Mouse (Mus musculus) limb, embryonic 11.5 days (tissue): ENCODE results near the gene 4931409K22Rik. TPM values are rescaled to one million over a fixed set of nuclear protein-coding genes. Genes with fewer than 3 reads are reported as not detected.

Experiments used
- ATAC-seq: fragments of 200-750 bp; cut with Nextera tagmentation; 2 replicates; pipeline ENCODE4 v1.8.0; 2017; ENCODE audit warnings: low read depth; ENCODE audit not compliant: insufficient number of reproducible peaks, low FRiP score, low TSS enrichment
- DNase-seq: peaks from one replicate; pipeline ENCODE4 v3.0.0-alpha.2; 2015; ENCODE audit warnings: low spot score
- H3K27ac ChIP-seq: fragments of 300-500 bp; sonication (generic); replicated peaks from 2 replicates; pipeline ENCODE4 v1.5.1; 2014; ENCODE audit warnings: low read depth, mild to moderate bottlenecking, low read length
- H3K27me3 ChIP-seq: fragments of 300-500 bp; sonication (generic); 2 replicates; pipeline ENCODE4 v1.6.1; 2014; ENCODE audit warnings: mild to moderate bottlenecking, low read length, mixed read lengths; ENCODE audit not compliant: control insufficient read depth, insufficient read depth
- H3K36me3 ChIP-seq: fragments of 300-500 bp; sonication (generic); 2 replicates; pipeline ENCODE4 v1.6.1; 2014; ENCODE audit warnings: mild to moderate bottlenecking, low read length, moderate library complexity, mixed read lengths; ENCODE audit not compliant: control insufficient read depth, insufficient read depth
- H3K4me1 ChIP-seq: fragments of 300-500 bp; sonication (generic); 2 replicates; pipeline ENCODE4 v1.6.1; 2014; ENCODE audit warnings: low read length, mixed read lengths; ENCODE audit not compliant: control insufficient read depth, insufficient read depth
- H3K4me2 ChIP-seq: fragments of 300-500 bp; sonication (generic); 2 replicates; pipeline ENCODE4 v1.6.1; 2014; ENCODE audit warnings: low read depth, mild to moderate bottlenecking, moderate library complexity; ENCODE audit not compliant: severe bottlenecking
- H3K4me3 ChIP-seq: fragments of 300-500 bp; sonication (generic); 2 replicates; pipeline ENCODE4 v1.5.1; 2014; ENCODE audit warnings: low read depth, low read length
- H3K9ac ChIP-seq: fragments of 300-500 bp; sonication (generic); 2 replicates; pipeline ENCODE4 v1.6.1; 2014; ENCODE audit warnings: mild to moderate bottlenecking, low read length
- H3K9me3 ChIP-seq: fragments of 300-500 bp; sonication (generic); 2 replicates; pipeline ENCODE4 v1.6.1; 2016; ENCODE audit warnings: low read length; ENCODE audit not compliant: control insufficient read depth
- WGBS: fragments of 180-500 bp; shearing (Covaris S2); extraction: QIAGEN DNeasy Blood & Tissue Kit; methylation state at CpG from one replicate; pipeline ENCODE4 v1.1.7; 2014; 5-methylcytosine and 5-hydroxymethylcytosine counted together
- polyA plus RNA-seq: library from polyadenylated mRNA; unstranded; fragments of >200 nt; fragmentation: Nextera tagmentation; extraction: Ambion mirVana; gene quantifications from 2 replicates; pipeline ENCODE4 v1.2.1, GENCODE M21; 2014

4931409K22Rik gene
- polyA plus RNA-seq, 1 experiment from 2014 or later = not detected

- Histone ChIP-seq H3K36me3 (peaks cover 6% of the 10 kb centered on the region; the same call in 1 of the 2 replicates), H3K27me3 (no peaks in the 10 kb centered on the region), H3K4me1 (peaks cover 14% of the 10 kb centered on the region), H3K9me3 (no peaks in the 10 kb centered on the region), H3K27ac (no peak overlapping the region; the same call in 1 of the 2 replicates), H3K4me3 (no peak overlapping the region), H3K9ac (peak overlapping the region; percentile 5; the same call in 1 of the 2 replicates), H3K4me2 (peak overlapping the region; percentile 27; the same call in 1 of the 2 replicates)
- 21% methylated on average over 23 of the region's 23 CpGs for WGBS
- DNase-seq (no peak), ATAC-seq (no peak)
Observed at GRCm38 (mm10) chr5:24591268-24591721, 34.7 kb upstream of the 4931409K22Rik start.

GRCm38 (mm10) chr5:24589511-24590500 lies 33.2 kb upstream of the 4931409K22Rik start:
- H3K9me3 ChIP-seq = no peaks in the 10 kb centered on the region
- H3K36me3 ChIP-seq = peaks cover 6% of the 10 kb centered on the region; the same call in 1 of the 2 replicates
- WGBS = 90% methylated on average over 20 of the region's 20 CpGs
- no peak overlapping the region for H3K9ac ChIP-seq
- no peak for DNase-seq
- no peak overlapping the region for H3K4me2 ChIP-seq
- H3K4me3 ChIP-seq = no peak overlapping the region
- peaks cover 14% of the 10 kb centered on the region for H3K4me1 ChIP-seq
- no peak for ATAC-seq
- no peaks in the 10 kb centered on the region for H3K27me3 ChIP-seq
- H3K27ac ChIP-seq = no peak overlapping the region

GRCm38 (mm10) chr5:24587200-24587577 lies 30.6 kb upstream of the 4931409K22Rik start:
- Histone ChIP-seq H3K27me3 (no peaks in the 10 kb centered on the region), H3K4me1 (peaks cover 14% of the 10 kb centered on the region), H3K36me3 (peaks cover 2% of the 10 kb centered on the region; the same call in 1 of the 2 replicates), H3K9ac (peak overlapping the region; percentile 76), H3K27ac (no peak overlapping the region; the same call in 1 of the 2 replicates), H3K4me3 (peak overlapping the region; percentile 92), H3K9me3 (no peaks in the 10 kb centered on the region), H3K4me2 (peak overlapping the region; percentile 85)
- WGBS = 35% methylated on average over 4 of the region's 4 CpGs
- DNase-seq (no peak), ATAC-seq (no peak)

- ATAC-seq = peak; percentile 83
- no peaks in the 10 kb centered on the region for H3K9me3 ChIP-seq
- peak; percentile 88 for DNase-seq
- peaks cover 2% of the 10 kb centered on the region; the same call in 1 of the 2 replicates for H3K36me3 ChIP-seq
- no peak within 1 kb of the TSS; the same call in 1 of the 2 replicates for H3K27ac ChIP-seq
- H3K27me3 ChIP-seq = no peaks in the 10 kb centered on the region
- under 1% methylated on average over 43 of the region's 43 CpGs for WGBS
- peak within 1 kb of the TSS; percentile 76 for H3K9ac ChIP-seq
- H3K4me1 ChIP-seq = peaks cover 14% of the 10 kb centered on the region
- H3K4me3 ChIP-seq = peak within 1 kb of the TSS; percentile 92
- peak within 1 kb of the TSS; percentile 85 for H3K4me2 ChIP-seq
Observed at GRCm38 (mm10) chr5:24586547-24587199, 30.1 kb upstream of the 4931409K22Rik start, which contains the start of gene Chpf2. Gene Chpf2 (plus strand): TSS chr5:24586741.

- Histone ChIP-seq H3K9me3 (no peaks in the 10 kb centered on the region), H3K4me2 (peak overlapping the region; percentile 85), H3K36me3 (peaks cover 2% of the 10 kb centered on the region; the same call in 1 of the 2 replicates), H3K4me1 (peaks cover 12% of the 10 kb centered on the region), H3K9ac (peak overlapping the region; percentile 76), H3K27ac (no peak overlapping the region), H3K4me3 (peak overlapping the region; percentile 92), H3K27me3 (no peaks in the 10 kb centered on the region)
- ATAC-seq = peak; percentile 26; the same call in 1 of the 2 replicates
- WGBS = 14% methylated on average over 8 of the region's 8 CpGs
- DNase-seq = peak; percentile 28
Observed at GRCm38 (mm10) chr5:24586106-24586505, 29.5 kb upstream of the 4931409K22Rik start.

- H3K36me3 ChIP-seq = peaks cover 13% of the 10 kb centered on the region
- no peak overlapping the region for H3K27ac ChIP-seq
- ATAC-seq (no peak), DNase-seq (no peak)
- H3K4me1 ChIP-seq = peaks cover 6% of the 10 kb centered on the region; the same call in 1 of the 2 replicates
- H3K4me2 ChIP-seq = peak overlapping the region; percentile 39
- H3K27me3 ChIP-seq = no peaks in the 10 kb centered on the region
- peak overlapping the region; percentile 87 for H3K4me3 ChIP-seq
- 76% methylated on average over 6 of the region's 6 CpGs for WGBS
- H3K9me3 ChIP-seq = no peaks in the 10 kb centered on the region
- no peak overlapping the region for H3K9ac ChIP-seq
Observed at GRCm38 (mm10) chr5:24578109-24578963, 21.7 kb upstream of the 4931409K22Rik start.

GRCm38 (mm10) chr5:24577183-24577929 lies 20.7 kb upstream of the 4931409K22Rik start, which contains the start of gene Abcf2:
Gene Abcf2 (minus strand): TSS chr5:24577467.
- no peaks in the 10 kb centered on the region for H3K9me3 ChIP-seq
- H3K4me3 ChIP-seq = peak within 1 kb of the TSS; percentile 87
- peak within 1 kb of the TSS; percentile 68 for H3K4me2 ChIP-seq
- WGBS = under 1% methylated on average over 48 of the region's 48 CpGs
- H3K27ac ChIP-seq = peak within 1 kb of the TSS; percentile 55; the same call in 1 of the 2 replicates
- H3K9ac ChIP-seq = peak within 1 kb of the TSS; percentile 74
- no peaks in the 10 kb centered on the region for H3K27me3 ChIP-seq
- peaks cover 21% of the 10 kb centered on the region for H3K36me3 ChIP-seq
- ATAC-seq = peak; percentile 96
- peaks cover 6% of the 10 kb centered on the region; the same call in 1 of the 2 replicates for H3K4me1 ChIP-seq
- DNase-seq = peak; percentile 100
